Mouse (Mus musculus) gastrocnemius, postnatal 4 days (tissue): ENCODE measurements at regions not wholly inside any gene's neighbourhood (a gene's known extent, or its start where the extent isn't known, plus 50 kb on each side); places are given as distances from the start of the nearest gene placed in this dataset.

Source experiments
- DNase-seq, 2 experiments: peaks; one replicate each; pipeline ENCODE4 v3.0.0; 2021 to 2022; ENCODE audit warnings: low spot score in 2 of 2, mixed read lengths in 2 of 2

GRCm38 (mm10) chrX:14960294-14960693 is 749.3 kb downstream of the H2al1n start:
- no peak for DNase-seq

GRCm38 (mm10) chrX:15007023-15007422 is 796.1 kb downstream of the H2al1n start:
- DNase-seq: peak in 1 of 2 experiments; percentile 5
